In genomic region chr3:29082296-29082995, GRCm38 (mm10) we compare ENCODE assay signal across 8 mouse cellular contexts. TPM values are rescaled to one million over a fixed set of nuclear protein-coding genes. Genes with fewer than 3 reads are reported as not detected.
DNase-seq lines count a peak whose midpoint lies in the region; ATAC-seq lines count a peak whose summit lies in the region.

No protein-coding gene starts in this region.

- no peak overlapping the region for H3K27ac ChIP-seq in embryonic facial prominence, embryonic 12.5 days
- no peak overlapping the region for H3K27ac ChIP-seq in lung, embryonic 16.5 days (ENCODE audit: low read length)

- H3K9ac ChIP-seq in embryonic facial prominence, embryonic 12.5 days = peak overlapping the region; percentile 44; the same call in 1 of the 2 replicates
- peak overlapping the region; percentile 27 for H3K9ac ChIP-seq in lung, embryonic 16.5 days (ENCODE audit: low read length)

- H3K4me2 ChIP-seq in embryonic facial prominence, embryonic 12.5 days (replicated peaks) = peak overlapping the region; percentile 96
- H3K4me2 ChIP-seq in lung, embryonic 16.5 days (ENCODE audit: low read depth, low read length) = peak overlapping the region; percentile 81

- H3K4me3 ChIP-seq in embryonic facial prominence, embryonic 12.5 days = peak overlapping the region; percentile 51
- peak overlapping the region; percentile 52 for H3K4me3 ChIP-seq in lung, embryonic 16.5 days (ENCODE audit: low read length)

- peak; percentile 87 for ATAC-seq in embryonic facial prominence, embryonic 12.5 days (ENCODE audit: insufficient number of reproducible peaks, insufficient read depth, low FRiP score, low TSS enrichment)
- peak; percentile 21 to 47 for ATAC-seq in hematopoietic stem cell, adult 5-6 weeks (replicated peaks in 1 of 2; ENCODE audit: insufficient read depth in 1 of 2, low FRiP score in 2 of 2, low TSS enrichment in 1 of 2, low read depth in 1 of 2, poor library complexity in 2 of 2, severe bottlenecking in 2 of 2)
- peak; percentile 75 for ATAC-seq in lung, embryonic 16.5 days (ENCODE audit: low read depth)

- peaks cover 17% of the 10 kb centered on the region; the same call in 1 of the 2 replicates for H3K4me1 ChIP-seq in embryonic facial prominence, embryonic 12.5 days
- peaks cover 12% of the 10 kb centered on the region; the same call in 1 of the 2 replicates for H3K4me1 ChIP-seq in lung, embryonic 16.5 days (replicated peaks; ENCODE audit: control insufficient read depth, insufficient read depth, low read length)

- H3K36me3 ChIP-seq in embryonic facial prominence, embryonic 12.5 days = no peaks in the 10 kb centered on the region
- H3K36me3 ChIP-seq in lung, embryonic 16.5 days (ENCODE audit: control insufficient read depth, insufficient read depth, low read length) = no peaks in the 10 kb centered on the region

- H3K9me3 ChIP-seq in embryonic facial prominence, embryonic 12.5 days = no peaks in the 10 kb centered on the region
- H3K9me3 ChIP-seq in lung, embryonic 16.5 days (ENCODE audit: control insufficient read depth, low read length) = no peaks in the 10 kb centered on the region

- peak; percentile 30 for DNase-seq in layer of hippocampus, adult 11-12 months (ENCODE audit: low spot score)
- DNase-seq in layer of hippocampus, adult 9-10 months (ENCODE audit: low spot score) = no peak
- DNase-seq in layer of hippocampus, adult 8-10 months (ENCODE audit: low spot score in 2 of 2) = peak; percentile 25 to 37
- peak; percentile 6 for DNase-seq in retina, postnatal 7 days (ENCODE audit: low read depth, low spot score)
- no peak for DNase-seq in spleen, postnatal 14 days (ENCODE audit: low spot score in 2 of 2)

- H3K27me3 ChIP-seq in embryonic facial prominence, embryonic 12.5 days = peaks cover 47% of the 10 kb centered on the region
- H3K27me3 ChIP-seq in lung, embryonic 16.5 days (ENCODE audit: control insufficient read depth, insufficient read depth, low read depth, low read length) = peaks cover 36% of the 10 kb centered on the region

- WGBS in embryonic facial prominence, embryonic 12.5 days = 1% methylated on average over 55 of the region's 59 CpGs
- under 1% methylated on average over 46 of the region's 59 CpGs for whole genome bisulfite sequencing in lung, embryonic 16.5 days

RNA-seq across cellular contexts. Expression of gene Egfem1, which starts 0.6 kb away (rescaled TPM):
- 5.0 and 5.5 TPM in 2 replicates for polyA plus RNA-seq in embryonic facial prominence, embryonic 12.5 days (2016; fragmentation: Nextera tagmentation; extraction: Ambion mirVana)
- total RNA-seq in hematopoietic stem cell, adult 5-6 weeks (2017) = not detected in 2 replicates
- 10 to 100 TPM; 27.9 to 44.9 (median 36.0) TPM for total RNA-seq in layer of hippocampus, adult 8-10 months (2022)
- 18.5 and 24.2 TPM in 2 replicates for polyA plus RNA-seq in lung, embryonic 16.5 days (2015; fragmentation: Nextera tagmentation; extraction: Ambion mirVana)

Comparison
In these comparisons a context has a peak if more than half of its experiments do, and no peak if none do; other contexts are left out.
1. DNase-seq: peak in layer of hippocampus, adult 11-12 months (single experiment), layer of hippocampus, adult 8-10 months (2 of 2) and retina, postnatal 7 days (single experiment); none in layer of hippocampus, adult 9-10 months (single experiment) and spleen, postnatal 14 days (0 of 2).
2. ATAC-seq: peak in every context shown above with its lines; median percentile 87 in embryonic facial prominence, embryonic 12.5 days; 75 in lung, embryonic 16.5 days; 34 in hematopoietic stem cell, adult 5-6 weeks.
3. RNA of gene Egfem1, which starts 0.6 kb away (total RNA-seq): 27.9 to 44.9 TPM in layer of hippocampus, adult 8-10 months; not detected in hematopoietic stem cell, adult 5-6 weeks; every median in the first group is over 10 times any median in the second.